In the genomic region with DNA sequence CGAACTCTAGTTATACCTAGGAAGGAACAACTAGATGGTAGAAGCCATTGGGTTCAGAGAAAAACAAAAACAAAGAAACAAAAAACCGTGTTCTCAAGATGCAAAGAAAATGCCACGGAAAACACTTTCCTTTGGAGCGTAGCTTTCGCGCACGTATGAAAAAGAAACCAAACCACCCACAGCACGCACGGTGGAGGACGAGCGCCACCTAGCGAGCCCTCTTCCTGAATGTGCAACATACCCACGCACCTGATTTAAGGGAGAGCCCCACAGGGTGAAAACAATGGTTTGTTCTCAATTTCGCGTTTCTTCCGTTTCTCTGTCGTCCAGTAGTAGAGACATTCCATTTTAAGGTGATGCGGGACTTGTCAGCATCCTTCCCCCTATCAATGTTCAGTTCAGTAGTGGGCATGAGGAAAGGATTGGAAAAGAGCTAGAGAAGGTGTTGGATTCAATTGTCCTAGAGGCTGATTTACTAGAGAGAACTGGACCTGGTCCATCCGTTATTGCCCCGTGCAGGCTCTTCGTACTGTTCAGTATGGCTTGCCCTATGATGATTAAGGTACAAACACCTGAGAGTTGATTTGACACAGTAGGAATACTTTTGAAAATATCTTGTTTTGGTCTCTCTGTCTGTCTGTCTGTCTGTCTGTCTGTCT, we compare ENCODE assay signal across 7 mouse cellular contexts. TPM values are rescaled to one million over a fixed set of nuclear protein-coding genes. Genes with fewer than 3 reads are reported as not detected.
DNase-seq lines count a peak whose midpoint lies in the region; ATAC-seq lines count a peak whose summit lies in the region.

No protein-coding gene starts in this region.

- DNase-seq in adrenal gland, postnatal 14 days: peak; percentile 90
- DNase-seq in embryonic facial prominence, embryonic 11.5 days (ENCODE audit: low spot score): peak; percentile 95
- DNase-seq in heart, adult 11 months: peak; percentile 94
- DNase-seq in kidney, adult 18-20 months: peak; percentile 91
- DNase-seq in limb, embryonic 11.5 days (ENCODE audit: low spot score): peak; percentile 97
- peak; percentile 97 for DNase-seq in midbrain, embryonic 14.5 days
- DNase-seq in spleen, adult 18-20 months: peak; percentile 67 to 91

- ATAC-seq in embryonic facial prominence, embryonic 11.5 days (replicated peaks; ENCODE audit: insufficient number of reproducible peaks, low FRiP score, low TSS enrichment, low read depth): no peak
- no peak for ATAC-seq in limb, embryonic 11.5 days (ENCODE audit: insufficient number of reproducible peaks, low FRiP score, low TSS enrichment, low read depth)
- ATAC-seq in midbrain, embryonic 14.5 days (ENCODE audit: low FRiP score, low TSS enrichment): peak; percentile 81

- no peak overlapping the region for H3K4me3 ChIP-seq in embryonic facial prominence, embryonic 11.5 days (ENCODE audit: low read depth, low read length)
- H3K4me3 ChIP-seq in limb, embryonic 11.5 days (ENCODE audit: low read depth, low read length): no peak overlapping the region
- H3K4me3 ChIP-seq in midbrain, embryonic 14.5 days (replicated peaks; ENCODE audit: low read depth, low read length): peak overlapping the region; percentile 21

- H3K9ac ChIP-seq in embryonic facial prominence, embryonic 11.5 days (replicated peaks; ENCODE audit: low read length): no peak overlapping the region
- no peak overlapping the region for H3K9ac ChIP-seq in limb, embryonic 11.5 days (ENCODE audit: low read length)
- H3K9ac ChIP-seq in midbrain, embryonic 14.5 days (replicated peaks; ENCODE audit: low read length): no peak overlapping the region; the same call in 1 of the 2 replicates

- no peak overlapping the region for H3K27ac ChIP-seq in embryonic facial prominence, embryonic 11.5 days (replicated peaks; ENCODE audit: low read depth, low read length)
- H3K27ac ChIP-seq in limb, embryonic 11.5 days (replicated peaks; ENCODE audit: low read depth, low read length): no peak overlapping the region
- H3K27ac ChIP-seq in midbrain, embryonic 14.5 days (replicated peaks; ENCODE audit: low read depth, low read length): no peak overlapping the region

- H3K4me1 ChIP-seq in embryonic facial prominence, embryonic 11.5 days (ENCODE audit: control insufficient read depth, insufficient read depth, low read length): peaks cover 5% of the 10 kb centered on the region
- H3K4me1 ChIP-seq in limb, embryonic 11.5 days (ENCODE audit: control insufficient read depth, insufficient read depth, low read length): peaks cover 12% of the 10 kb centered on the region; the same call in 1 of the 2 replicates
- H3K4me1 ChIP-seq in midbrain, embryonic 14.5 days (ENCODE audit: control insufficient read depth, insufficient read depth, low read length): peaks cover 7% of the 10 kb centered on the region

- peaks cover 33% of the 10 kb centered on the region for H3K27me3 ChIP-seq in embryonic facial prominence, embryonic 11.5 days (ENCODE audit: control insufficient read depth, insufficient read depth, low read length)
- peaks cover 41% of the 10 kb centered on the region for H3K27me3 ChIP-seq in limb, embryonic 11.5 days (ENCODE audit: control insufficient read depth, insufficient read depth, low read length)
- H3K27me3 ChIP-seq in midbrain, embryonic 14.5 days (ENCODE audit: control insufficient read depth, insufficient read depth, low read length): peaks cover 46% of the 10 kb centered on the region

- no peaks in the 10 kb centered on the region for H3K9me3 ChIP-seq in embryonic facial prominence, embryonic 11.5 days (replicated peaks; ENCODE audit: control insufficient read depth, low read length)
- H3K9me3 ChIP-seq in limb, embryonic 11.5 days (ENCODE audit: control insufficient read depth, low read length): no peaks in the 10 kb centered on the region
- no peaks in the 10 kb centered on the region for H3K9me3 ChIP-seq in midbrain, embryonic 14.5 days (ENCODE audit: control insufficient read depth, low read length)

- 5% methylated on average over 21 of the region's 21 CpGs for WGBS in embryonic facial prominence, embryonic 11.5 days
- WGBS in limb, embryonic 11.5 days: 6% methylated on average over 21 of the region's 21 CpGs
- WGBS in midbrain, embryonic 14.5 days: 5% methylated on average over 21 of the region's 21 CpGs

- H3K36me3 ChIP-seq in embryonic facial prominence, embryonic 11.5 days (replicated peaks; ENCODE audit: control insufficient read depth, insufficient read depth, low read depth, low read length): no peaks in the 10 kb centered on the region
- no peaks in the 10 kb centered on the region for H3K36me3 ChIP-seq in limb, embryonic 11.5 days (ENCODE audit: control insufficient read depth, insufficient read depth, low read length)
- no peaks in the 10 kb centered on the region for H3K36me3 ChIP-seq in midbrain, embryonic 14.5 days (ENCODE audit: control insufficient read depth, insufficient read depth, low read length)

- no peak overlapping the region for H3K4me2 ChIP-seq in embryonic facial prominence, embryonic 11.5 days (ENCODE audit: low read depth, low read length)
- H3K4me2 ChIP-seq in limb, embryonic 11.5 days (ENCODE audit: low read depth, severe bottlenecking): peak overlapping the region; percentile 32; the same call in 1 of the 2 replicates
- peak overlapping the region; percentile 43 for H3K4me2 ChIP-seq in midbrain, embryonic 14.5 days (ENCODE audit: low read length)

RNA-seq across cellular contexts. Expression of a gene that starts 4.2 kb away (rescaled TPM):
- total RNA-seq in adrenal gland, postnatal 14 days (2021): not detected in 2 replicates
- polyA plus RNA-seq in embryonic facial prominence, embryonic 11.5 days (2014; fragmentation: Nextera tagmentation; extraction: Ambion mirVana): 1.8 and 2.2 TPM in 2 replicates
- polyA plus RNA-seq in limb, embryonic 11.5 days (2014; fragmentation: Nextera tagmentation; extraction: Ambion mirVana): 1.3 and 2.3 TPM in 2 replicates
- not detected in 2 replicates for polyA plus RNA-seq in midbrain, embryonic 14.5 days (2014; fragmentation: Nextera tagmentation; extraction: Ambion mirVana)
